In the genomic region with DNA sequence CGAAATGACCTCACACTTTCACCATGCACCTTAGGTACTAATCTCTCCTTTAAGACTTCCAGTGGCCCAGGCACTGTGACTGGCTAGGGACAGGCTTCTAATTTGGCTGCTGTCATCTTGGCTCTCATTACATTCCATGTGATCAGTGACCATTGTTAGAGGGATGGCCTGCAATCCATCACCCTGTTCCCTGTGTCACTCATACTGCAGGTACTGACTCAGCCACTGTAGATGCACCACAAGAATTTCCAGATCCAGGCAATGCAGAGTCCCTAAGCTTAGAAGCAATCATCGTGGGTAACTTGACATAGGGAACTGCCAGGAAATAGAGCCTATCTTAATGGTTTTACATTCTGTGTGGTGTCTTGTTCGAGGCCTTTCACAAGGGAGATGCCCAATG, we compare ENCODE assay signal across 25 mouse cellular contexts.
DNase-seq lines count a peak whose midpoint lies in the region; ATAC-seq and TF ChIP-seq lines count a peak whose summit lies in the region.
"Had no signal": no experiment of that assay in that cellular context is flagged by ENCODE, and none has a peak within 500 bp of the region (broad histone marks: within the 10 kb centered on the region; RNA-seq: fewer than 3 reads in every experiment).

No protein-coding gene starts in this region.

- H3K27ac ChIP-seq in embryonic facial prominence, embryonic 11.5 days (replicated peaks; ENCODE audit: low read depth, low read length): no peak overlapping the region
- no peak overlapping the region for H3K27ac ChIP-seq in embryonic facial prominence, embryonic 10.5 days (replicated peaks)
- H3K27ac ChIP-seq in kidney, embryonic 16.5 days (ENCODE audit: low read length): no peak overlapping the region
- H3K27ac ChIP-seq in gastrocnemius, adult 2 months: no peak overlapping the region
- H3K27ac ChIP-seq: forebrain, embryonic 10.5 days; forebrain, embryonic 13.5 days; heart, adult 2 months; heart, embryonic 10.5 days; heart, embryonic 13.5 days; hindbrain, embryonic 14.5 days; hindbrain, postnatal 0 days had no signal

- TF ChIP-seq CTCF in gastrocnemius, adult 2 months (IDR thresholded peaks at IDR 0.05): no peak

- H3K4me3 ChIP-seq in embryonic facial prominence, embryonic 11.5 days (ENCODE audit: low read depth, low read length): no peak overlapping the region
- no peak overlapping the region for H3K4me3 ChIP-seq in embryonic facial prominence, embryonic 10.5 days
- H3K4me3 ChIP-seq in kidney, embryonic 16.5 days (ENCODE audit: low read length): no peak overlapping the region
- H3K4me3 ChIP-seq in gastrocnemius, adult 2 months: no peak overlapping the region
- H3K4me3 ChIP-seq: forebrain, embryonic 10.5 days; forebrain, embryonic 13.5 days; heart, adult 2 months; heart, embryonic 10.5 days; heart, embryonic 13.5 days had no signal

- H3K9me3 ChIP-seq in embryonic facial prominence, embryonic 11.5 days (replicated peaks; ENCODE audit: control insufficient read depth, low read length): no peaks in the 10 kb centered on the region
- H3K9me3 ChIP-seq in embryonic facial prominence, embryonic 10.5 days: no peaks in the 10 kb centered on the region
- no peaks in the 10 kb centered on the region for H3K9me3 ChIP-seq in kidney, embryonic 16.5 days (ENCODE audit: low read length)
- H3K9me3 ChIP-seq: forebrain, embryonic 10.5 days; forebrain, embryonic 13.5 days; heart, embryonic 10.5 days; heart, embryonic 13.5 days had no signal

- H3K4me2 ChIP-seq in embryonic facial prominence, embryonic 11.5 days (ENCODE audit: low read depth, low read length): no peak overlapping the region
- H3K4me2 ChIP-seq in kidney, embryonic 16.5 days (replicated peaks; ENCODE audit: low read depth, low read length): no peak overlapping the region
- H3K4me2 ChIP-seq: forebrain, embryonic 13.5 days; heart, embryonic 13.5 days; hindbrain, embryonic 14.5 days had no signal

- no peak for DNase-seq in embryonic facial prominence, embryonic 11.5 days (ENCODE audit: low spot score)
- DNase-seq in embryonic facial prominence, embryonic 10.5 days (ENCODE audit: low spot score): no peak
- no peak for DNase-seq in kidney, postnatal 36 days
- DNase-seq in Muller cell, postnatal 12 days (ENCODE audit: inconsistent ontology term): peak; percentile 68
- no peak for DNase-seq in gastrocnemius, adult 2 months
- DNase-seq: adrenal gland, postnatal 14 days; cerebellum, adult 11 months; cerebellum, adult 2 months; cerebellum, adult 9-11 months; cerebellum, postnatal 25 days; gastrocnemius, postnatal 14 days; heart, adult 2 months; heart, postnatal 14 days; heart, postnatal 4 days had no signal

- H3K9ac ChIP-seq in embryonic facial prominence, embryonic 11.5 days (replicated peaks; ENCODE audit: low read length): no peak overlapping the region
- H3K9ac ChIP-seq in kidney, embryonic 16.5 days (replicated peaks; ENCODE audit: low read length): no peak overlapping the region
- H3K9ac ChIP-seq: forebrain, embryonic 13.5 days; heart, embryonic 13.5 days; hindbrain, embryonic 14.5 days had no signal

- no peaks in the 10 kb centered on the region for H3K27me3 ChIP-seq in embryonic facial prominence, embryonic 11.5 days (ENCODE audit: control insufficient read depth, insufficient read depth, low read length)
- no peaks in the 10 kb centered on the region for H3K27me3 ChIP-seq in embryonic facial prominence, embryonic 10.5 days (replicated peaks; ENCODE audit: low read depth, poor library complexity, severe bottlenecking)
- H3K27me3 ChIP-seq in kidney, embryonic 16.5 days (ENCODE audit: insufficient read depth, low read length): no peaks in the 10 kb centered on the region
- H3K27me3 ChIP-seq: forebrain, embryonic 13.5 days; heart, embryonic 13.5 days had no signal

- 75% methylated on average over 3 of the region's 3 CpGs for WGBS in embryonic facial prominence, embryonic 11.5 days
- 75% methylated on average over 3 of the region's 3 CpGs for WGBS in embryonic facial prominence, embryonic 10.5 days
- WGBS in kidney, embryonic 16.5 days: 52% methylated on average over 3 of the region's 3 CpGs

- H3K36me3 ChIP-seq in embryonic facial prominence, embryonic 11.5 days (replicated peaks; ENCODE audit: control insufficient read depth, insufficient read depth, low read depth, low read length): no peaks in the 10 kb centered on the region
- H3K36me3 ChIP-seq in embryonic facial prominence, embryonic 10.5 days (replicated peaks): no peaks in the 10 kb centered on the region
- no peaks in the 10 kb centered on the region for H3K36me3 ChIP-seq in kidney, embryonic 16.5 days (ENCODE audit: insufficient read depth, low read length)
- H3K36me3 ChIP-seq: forebrain, embryonic 10.5 days; heart, embryonic 10.5 days; heart, embryonic 13.5 days had no signal

- intact Hi-C loops in gastrocnemius, adult 2 months (cut with DNase I): no loop called here

- no peaks in the 10 kb centered on the region for H3K4me1 ChIP-seq in embryonic facial prominence, embryonic 11.5 days (ENCODE audit: control insufficient read depth, insufficient read depth, low read length)
- H3K4me1 ChIP-seq in embryonic facial prominence, embryonic 10.5 days: peaks cover 11% of the 10 kb centered on the region; the same call in 1 of the 2 replicates
- peaks cover 11% of the 10 kb centered on the region for H3K4me1 ChIP-seq in kidney, embryonic 16.5 days (ENCODE audit: insufficient read depth, low read length)
- H3K4me1 ChIP-seq: heart, embryonic 10.5 days had no signal

- ATAC-seq in embryonic facial prominence, embryonic 11.5 days (replicated peaks; ENCODE audit: insufficient number of reproducible peaks, low FRiP score, low TSS enrichment, low read depth): 0 out of 2 replicates have a peak, but pooled peaks have one; percentile 39
- ATAC-seq in kidney, embryonic 16.5 days (ENCODE audit: low FRiP score, low TSS enrichment): peak; percentile 36; the same call in 1 of the 2 replicates
- ATAC-seq: CD4-positive, CD25-positive, alpha-beta regulatory T cell, adult 4 months; forebrain, embryonic 13.5 days; forebrain, embryonic 16.5 days; hindbrain, postnatal 0 days; inflammation-experienced regulatory T-cells, adult 6 months; intestine, embryonic 16.5 days had no signal
